Mouse (Mus musculus) midbrain, embryonic 14.5 days (tissue): Measurements from ENCODE around the gene Atg2b. TPM values are rescaled to one million over a fixed set of nuclear protein-coding genes. Genes with fewer than 3 reads are reported as not detected.
A peak's percentile ranks its signal among the peaks of the same experiment; 100 is the strongest.

Source experiments
- ATAC-seq: fragments of 200-750 bp; cut with Nextera tagmentation; 2 replicates; pipeline ENCODE4 v1.8.0; 2017; ENCODE audit warnings: moderate number of reproducible peaks, moderate library complexity; ENCODE audit not compliant: low FRiP score, low TSS enrichment
- DNase-seq: peaks from one replicate; pipeline ENCODE4 v3.0.0-alpha.2; 2015
- H3K27ac ChIP-seq: fragments of 300-500 bp; sonication (generic); replicated peaks from 2 replicates; pipeline ENCODE4 v1.5.1; 2014; ENCODE audit warnings: mild to moderate bottlenecking, low read depth, low read length, moderate library complexity
- H3K27me3 ChIP-seq: fragments of 300-500 bp; sonication (generic); 2 replicates; pipeline ENCODE4 v1.6.1; 2014; ENCODE audit warnings: low read length, control low read depth, mixed read lengths; ENCODE audit not compliant: control insufficient read depth, insufficient read depth
- H3K36me3 ChIP-seq: fragments of 300-500 bp; sonication (generic); 2 replicates; pipeline ENCODE4 v1.6.1; 2014; ENCODE audit warnings: low read length, control low read depth; ENCODE audit not compliant: control insufficient read depth, insufficient read depth
- H3K4me1 ChIP-seq: fragments of 300-500 bp; sonication (generic); 2 replicates; pipeline ENCODE4 v1.6.1; 2014; ENCODE audit warnings: mild to moderate bottlenecking, antibody characterized with exemption, low read length, control low read depth; ENCODE audit not compliant: control insufficient read depth, insufficient read depth
- H3K4me2 ChIP-seq: fragments of 300-500 bp; sonication (generic); 2 replicates; pipeline ENCODE4 v1.6.1; 2014; ENCODE audit warnings: mild to moderate bottlenecking, low read length, moderate library complexity
- H3K4me3 ChIP-seq: fragments of 300-500 bp; sonication (generic); replicated peaks from 2 replicates; pipeline ENCODE4 v1.5.1; 2014; ENCODE audit warnings: low read depth, low read length
- H3K9ac ChIP-seq: fragments of 300-500 bp; sonication (generic); replicated peaks from 2 replicates; pipeline ENCODE4 v1.6.1; 2014; ENCODE audit warnings: mild to moderate bottlenecking, low read length, moderate library complexity
- H3K9me3 ChIP-seq: fragments of 300-500 bp; sonication (generic); 2 replicates; pipeline ENCODE4 v1.6.1; 2016; ENCODE audit warnings: low read length, control low read depth, mixed read lengths; ENCODE audit not compliant: control insufficient read depth
- WGBS: fragments of 180-500 bp; shearing (Covaris S2); extraction: QIAGEN DNeasy Blood & Tissue Kit; methylation state at CpG from one replicate; pipeline ENCODE4 v1.1.7; 2014; 5-methylcytosine and 5-hydroxymethylcytosine counted together
- polyA plus RNA-seq: library from polyadenylated mRNA; unstranded; fragments of >200 nt; fragmentation: Nextera tagmentation; extraction: Ambion mirVana; gene quantifications from 2 replicates; pipeline ENCODE4 v1.2.1, GENCODE M21; 2014

Atg2b gene
- polyA plus RNA-seq, 1 experiment from 2014 or later: 21.8 TPM

DNA sequence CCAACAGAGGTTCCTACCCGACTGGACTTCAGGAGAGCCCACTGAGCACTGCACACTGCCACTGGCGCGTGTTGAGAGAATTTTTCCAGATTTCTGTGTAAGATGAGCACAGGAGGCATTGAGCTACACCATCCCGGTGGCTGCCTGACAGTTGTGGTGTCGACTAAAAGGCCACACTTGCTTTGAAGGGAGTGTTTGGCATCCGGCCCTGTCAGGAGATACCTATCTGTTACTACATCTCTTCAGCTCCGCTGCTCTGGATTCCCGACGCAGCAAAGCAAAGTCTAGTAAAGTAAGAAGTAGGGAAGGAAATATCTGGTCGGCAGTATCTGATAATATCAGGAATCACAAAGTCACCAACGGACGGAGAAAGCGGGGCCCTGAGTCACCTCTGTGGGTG, 4.4 kb upstream of the Atg2b start:
- ATAC-seq: no peak

DNA sequence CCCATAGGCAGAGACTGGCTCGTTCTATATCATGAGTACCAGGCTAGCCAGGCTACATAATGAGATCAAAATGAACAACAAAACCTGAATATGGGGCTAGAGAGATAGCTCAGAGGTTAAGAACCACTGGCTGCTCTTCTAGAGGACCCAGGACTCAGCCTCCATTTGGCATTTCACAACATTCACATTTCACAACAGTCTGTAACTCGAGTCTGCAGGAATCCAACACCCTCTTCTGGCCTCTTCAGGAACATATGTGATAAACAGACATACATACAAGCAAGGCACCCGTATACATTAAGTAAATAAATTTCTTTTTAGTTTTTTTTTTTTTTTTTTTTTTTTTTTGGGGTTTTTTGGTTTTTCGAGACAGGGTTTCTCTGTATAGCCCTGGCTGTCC, 3.5 kb upstream of the Atg2b start:
- Histone ChIP-seq H3K27me3 (no peaks in the 10 kb centered on the region), H3K4me2 (no peak overlapping the region), H3K36me3 (peaks cover 21% of the 10 kb centered on the region), H3K9me3 (no peaks in the 10 kb centered on the region), H3K4me1 (peaks cover 18% of the 10 kb centered on the region), H3K4me3 (no peak overlapping the region), H3K9ac (no peak overlapping the region), H3K27ac (no peak overlapping the region)
- DNase-seq: no peak
- WGBS: 94% methylated on average over 4 of the region's 4 CpGs
- ATAC-seq: no peak

More for the DNA sequence above, 4.4 kb upstream of the Atg2b start:
- Histone ChIP-seq H3K4me1 (peaks cover 12% of the 10 kb centered on the region), H3K27ac (no peak overlapping the region), H3K4me3 (no peak overlapping the region), H3K9me3 (no peaks in the 10 kb centered on the region), H3K4me2 (no peak overlapping the region), H3K36me3 (peaks cover 29% of the 10 kb centered on the region), H3K27me3 (no peaks in the 10 kb centered on the region), H3K9ac (no peak overlapping the region)
- WGBS: 97% methylated on average over 13 of the region's 13 CpGs
- no peak for DNase-seq

- 88% methylated on average over 4 of the region's 4 CpGs for WGBS
- H3K9ac ChIP-seq: no peak overlapping the region
- peaks cover 21% of the 10 kb centered on the region for H3K36me3 ChIP-seq
- DNase-seq (no peak), ATAC-seq (no peak)
- no peaks in the 10 kb centered on the region for H3K27me3 ChIP-seq
- peaks cover 26% of the 10 kb centered on the region for H3K4me1 ChIP-seq
- H3K27ac ChIP-seq: no peak overlapping the region
- H3K4me2 ChIP-seq: no peak overlapping the region
- no peak overlapping the region for H3K4me3 ChIP-seq
- H3K9me3 ChIP-seq: no peaks in the 10 kb centered on the region
Observed at GRCm38 (mm10) chr12:105687416-105687815, 2.4 kb upstream of the Atg2b start.

- H3K4me3 ChIP-seq: peak overlapping the region; percentile 87; the same call in 1 of the 2 replicates
Observed at GRCm38 (mm10) chr12:105686791-105687190, 1.8 kb upstream of the Atg2b start.

GRCm38 (mm10) chr12:105683933-105684901, 794 bp downstream of the Atg2b start, which contains the start of gene Gskip:
Gskip (plus strand) TSS chr12:105684829.
- Histone ChIP-seq H3K27ac (peak within 1 kb of the TSS; percentile 93), H3K4me2 (peak within 1 kb of the TSS; percentile 86), H3K4me1 (peaks cover 26% of the 10 kb centered on the region), H3K9ac (peak within 1 kb of the TSS; percentile 84), H3K36me3 (no peaks in the 10 kb centered on the region; the same call in 1 of the 2 replicates), H3K27me3 (no peaks in the 10 kb centered on the region), H3K9me3 (no peaks in the 10 kb centered on the region), H3K4me3 (peak within 1 kb of the TSS; percentile 87)
- DNase-seq (peak; percentile 67), ATAC-seq (peak; percentile 21; the same call in 1 of the 2 replicates)
- WGBS: 2% methylated on average over 41 of the region's 41 CpGs

More at GRCm38 (mm10) chr12:105686791-105687190, 1.8 kb upstream of the Atg2b start:
- DNase-seq (no peak), ATAC-seq (no peak)
- H3K27me3 ChIP-seq: no peaks in the 10 kb centered on the region
- H3K4me2 ChIP-seq: peak overlapping the region; percentile 86
- no peaks in the 10 kb centered on the region for H3K9me3 ChIP-seq
- H3K9ac ChIP-seq: peak overlapping the region; percentile 84; the same call in 1 of the 2 replicates
- H3K27ac ChIP-seq: no peak overlapping the region
- 92% methylated on average over 3 of the region's 3 CpGs for WGBS
- peaks cover 26% of the 10 kb centered on the region for H3K4me1 ChIP-seq
- H3K36me3 ChIP-seq: peaks cover 15% of the 10 kb centered on the region

DNA sequence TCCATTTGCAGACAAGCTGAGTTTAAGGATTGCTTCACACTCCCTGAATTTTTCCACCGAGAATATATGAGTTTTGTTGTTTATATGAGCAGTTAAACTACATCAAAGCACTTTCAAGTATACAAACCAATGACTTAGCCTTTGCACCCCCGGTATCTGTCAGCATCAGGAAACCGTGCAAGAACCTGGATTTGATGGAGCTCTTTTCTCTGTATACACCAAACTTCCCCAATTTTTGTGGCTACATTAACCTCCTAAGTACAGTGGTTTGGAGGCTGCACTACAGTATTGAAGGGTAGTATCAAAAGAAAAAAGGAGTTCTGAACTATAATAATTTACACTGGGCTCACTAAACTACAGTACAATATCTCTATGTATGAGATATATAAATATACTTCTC, 6.2 kb downstream of the Atg2b start:
- DNase-seq (no peak), ATAC-seq (no peak)
- Histone ChIP-seq H3K27ac (no peak overlapping the region), H3K9ac (no peak overlapping the region), H3K4me1 (peaks cover 10% of the 10 kb centered on the region), H3K27me3 (no peaks in the 10 kb centered on the region), H3K4me2 (no peak overlapping the region), H3K4me3 (no peak overlapping the region), H3K9me3 (no peaks in the 10 kb centered on the region), H3K36me3 (peaks cover 10% of the 10 kb centered on the region)
- WGBS: 96% methylated on average over 3 of the region's 3 CpGs

- H3K27me3 ChIP-seq: no peaks in the 10 kb centered on the region
- no peak for ATAC-seq
- H3K9ac ChIP-seq: no peak overlapping the region
- H3K27ac ChIP-seq: no peak overlapping the region
- H3K36me3 ChIP-seq: peaks cover 16% of the 10 kb centered on the region
- no peak overlapping the region for H3K4me3 ChIP-seq
- WGBS: 93% methylated on average over 7 of the region's 7 CpGs
- H3K4me2 ChIP-seq: no peak overlapping the region
- peaks cover 4% of the 10 kb centered on the region for H3K4me1 ChIP-seq
- H3K9me3 ChIP-seq: no peaks in the 10 kb centered on the region
- DNase-seq: no peak
Observed at GRCm38 (mm10) chr12:105678211-105678610, 6.8 kb downstream of the Atg2b start.

DNA sequence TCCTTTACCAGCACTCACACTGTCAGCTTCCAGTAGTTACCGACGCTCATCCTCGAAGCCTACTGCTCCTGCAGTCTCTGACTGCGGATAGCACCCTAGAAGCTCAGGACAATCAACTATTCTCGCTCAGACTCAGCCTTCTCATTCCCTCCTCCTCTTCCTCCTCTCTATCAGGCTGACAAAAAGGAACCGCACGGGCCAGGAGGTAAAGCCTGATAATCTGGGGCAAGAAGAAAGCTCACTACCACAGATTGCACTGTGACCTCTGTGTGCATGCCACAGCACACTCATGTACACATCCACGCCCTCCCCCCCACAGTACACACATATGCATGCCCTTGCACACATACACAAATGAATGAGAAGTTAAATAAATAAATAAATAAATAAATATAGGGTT, 8.7 kb downstream of the Atg2b start:
- H3K4me1 ChIP-seq: no peaks in the 10 kb centered on the region
- DNase-seq: no peak
- no peaks in the 10 kb centered on the region for H3K9me3 ChIP-seq
- no peak for ATAC-seq
- H3K36me3 ChIP-seq: peaks cover 22% of the 10 kb centered on the region
- WGBS: 88% methylated on average over 8 of the region's 8 CpGs
- no peak overlapping the region for H3K4me3 ChIP-seq
- no peak overlapping the region for H3K27ac ChIP-seq
- H3K4me2 ChIP-seq: no peak overlapping the region
- H3K27me3 ChIP-seq: no peaks in the 10 kb centered on the region
- no peak overlapping the region for H3K9ac ChIP-seq
